Mouse (Mus musculus) c-Kit-negative CD71-positive TER-119-positive erythroid progenitor cells, embryonic 14.5 days (primary cell): Measurements from ENCODE around the gene Mllt3.

Experiments used
- DNase-seq: peaks from one replicate; pipeline ENCODE4 v3.0.0-alpha.2; 2013; ENCODE audit warnings: low read depth, low spot score

Mllt3 gene

DNA sequence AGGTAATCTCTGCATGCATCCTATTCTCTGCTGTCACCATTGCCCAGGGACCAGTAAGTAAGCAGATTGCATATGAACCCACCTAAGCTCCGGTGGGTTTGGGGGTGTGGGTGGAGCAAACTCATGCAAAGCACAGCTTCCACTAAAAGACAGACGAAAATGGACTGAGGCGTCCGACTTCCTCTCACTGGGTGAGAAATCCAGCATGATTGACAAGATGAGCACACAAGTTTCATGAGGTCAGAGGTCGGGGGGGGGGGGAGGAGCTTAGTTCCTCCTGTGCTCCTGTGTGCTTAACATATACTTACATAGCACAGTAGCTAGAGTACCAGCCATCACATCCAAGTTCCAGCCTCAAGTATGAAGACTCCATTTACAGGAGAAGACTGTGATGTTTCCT is 206.8 kb downstream of the Mllt3 start:
- DNase-seq, result no peak

DNA sequence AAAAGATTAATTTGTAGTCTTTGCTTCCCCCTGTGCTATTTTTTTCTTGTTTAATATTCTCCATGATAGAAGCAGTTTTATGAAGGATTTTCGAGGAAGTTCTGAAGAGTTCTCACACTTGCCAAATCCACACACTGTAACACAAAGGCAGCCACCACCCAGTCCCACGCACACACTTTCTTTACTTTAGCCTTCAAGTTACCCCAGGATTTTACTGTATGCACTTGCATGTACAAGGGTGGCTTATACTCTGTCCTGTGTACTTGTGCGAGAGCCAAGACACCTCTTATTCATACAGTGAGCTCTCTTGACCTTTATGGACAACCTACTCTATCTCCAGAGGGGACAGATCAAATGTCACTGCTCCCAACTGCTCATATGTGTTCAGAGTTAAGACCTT is 209.5 kb downstream of the Mllt3 start:
- DNase-seq, result no peak

DNA sequence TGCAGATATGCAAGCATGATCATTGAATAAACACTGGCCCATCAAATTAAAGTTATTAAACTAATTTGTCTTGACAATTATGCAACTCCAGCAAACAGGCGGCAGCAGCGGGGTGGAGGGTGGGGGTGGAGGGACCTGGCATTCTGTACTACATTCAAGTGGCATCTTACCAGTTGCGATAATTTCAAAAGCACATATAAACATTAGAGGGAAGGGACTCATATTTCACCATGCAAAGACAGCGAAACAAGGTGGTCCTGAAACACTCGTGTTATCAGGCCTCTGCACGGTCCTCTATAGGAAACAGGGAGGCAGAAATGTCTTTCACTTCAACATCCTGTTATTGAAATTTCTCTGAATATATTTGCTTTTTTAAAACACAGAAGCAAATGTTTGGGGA is 210.0 kb downstream of the Mllt3 start:
- no peak for DNase-seq

DNA sequence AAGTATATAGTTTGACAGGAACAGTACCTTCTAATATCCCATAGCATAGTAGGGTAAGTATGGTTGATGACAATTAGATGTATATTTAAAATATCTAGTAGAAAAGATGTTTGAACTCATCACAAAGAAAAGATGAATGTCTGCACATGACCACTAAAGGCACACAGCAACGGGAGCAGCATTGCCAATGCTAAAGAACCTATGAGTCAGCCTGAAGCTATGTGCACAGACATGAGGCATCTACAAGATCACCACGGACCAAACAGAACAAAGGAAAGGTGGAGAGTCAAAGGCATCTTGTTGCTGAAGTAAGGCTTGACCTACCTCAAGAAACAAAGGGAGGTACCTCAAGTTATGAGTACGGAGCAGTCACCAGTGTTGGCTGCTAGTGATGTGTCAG is 212.3 kb downstream of the Mllt3 start:
- no peak for DNase-seq

DNA sequence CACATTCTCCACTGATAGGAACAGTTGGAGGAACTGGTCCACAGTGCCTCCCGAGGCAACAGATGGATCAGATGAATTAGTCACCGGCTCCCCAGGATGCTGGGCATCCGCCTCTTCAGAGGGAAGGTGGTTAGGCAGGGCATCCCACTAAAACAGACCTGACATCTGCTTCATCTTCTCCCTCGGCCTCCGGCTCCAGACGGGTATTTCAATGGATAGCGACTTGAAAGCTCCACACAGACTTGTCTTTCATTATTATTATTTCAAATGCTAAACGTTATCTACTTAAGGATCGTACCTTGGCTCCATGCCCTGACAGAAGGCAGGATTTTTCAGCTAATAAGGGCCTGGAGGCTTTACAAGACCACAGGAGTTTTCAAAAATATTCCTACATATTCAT is 214.0 kb downstream of the Mllt3 start:
- DNase-seq, result no peak

DNA sequence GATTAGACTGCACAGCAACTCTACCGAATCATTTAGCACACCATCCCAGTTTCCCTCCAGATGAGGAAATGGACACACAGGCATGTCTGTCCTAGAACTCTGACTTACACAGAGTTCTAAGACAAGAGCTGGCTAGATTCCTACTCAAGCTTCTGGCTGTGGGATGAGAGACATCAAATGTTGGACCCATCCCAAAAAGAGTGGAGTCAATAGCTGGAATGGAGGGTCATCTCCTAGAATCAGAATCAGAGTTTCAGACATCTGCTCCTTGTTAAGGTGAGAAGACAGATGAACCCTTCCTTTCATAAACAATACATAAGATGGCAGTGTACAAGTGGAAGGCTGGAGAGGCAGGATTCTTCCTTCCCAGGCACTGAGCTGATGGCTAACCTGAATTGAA is 214.9 kb downstream of the Mllt3 start:
- DNase-seq, result no peak

DNA sequence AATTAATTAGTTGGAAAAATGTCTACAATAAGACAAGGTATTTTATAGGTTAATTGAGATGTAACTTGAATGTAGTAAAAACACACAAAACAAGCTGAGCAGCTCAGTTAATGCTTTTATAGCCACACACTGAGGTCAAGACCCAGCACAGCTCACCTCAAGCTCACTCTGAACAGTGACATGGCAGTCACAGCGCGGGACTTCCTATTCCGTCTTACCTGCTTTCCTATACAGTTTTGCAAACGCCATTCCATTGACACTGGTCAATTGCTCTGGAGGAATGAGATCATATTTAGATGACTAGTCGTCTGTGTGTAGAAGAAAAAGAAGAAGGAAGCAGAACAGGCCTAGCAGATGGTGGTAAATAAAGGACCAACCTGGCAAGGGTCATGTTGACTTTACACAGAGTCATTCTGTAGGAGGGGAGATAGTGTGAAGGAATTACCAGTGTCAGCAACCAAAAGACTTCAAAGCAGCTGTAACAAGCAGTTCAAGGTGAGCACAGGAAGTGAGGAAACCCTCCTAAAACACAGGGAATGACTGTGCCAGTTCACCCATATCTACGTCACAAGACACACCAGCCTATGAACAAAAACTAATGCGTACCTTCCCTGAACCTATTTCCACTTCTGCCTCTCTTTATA is 217.6 kb downstream of the Mllt3 start:
- DNase-seq, result no peak

DNA sequence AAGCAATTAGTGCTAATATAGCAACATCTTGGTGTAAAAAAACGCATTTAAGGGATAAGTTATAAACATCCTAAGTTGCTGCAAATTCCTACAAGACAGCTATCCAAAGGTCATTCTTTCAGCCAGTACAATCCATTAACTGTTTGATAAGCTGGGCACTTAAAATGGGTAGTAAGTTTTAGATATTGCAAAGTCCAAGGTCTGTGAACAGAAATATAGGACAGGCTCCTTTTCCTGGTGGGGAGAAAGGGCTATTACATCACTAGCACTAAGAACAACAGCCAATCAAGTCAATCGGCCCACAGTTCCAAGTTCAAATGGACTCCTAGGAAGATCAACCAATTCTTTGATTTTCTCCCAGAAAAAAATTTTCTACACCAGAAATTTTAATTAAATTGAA is 221.3 kb downstream of the Mllt3 start:
- no peak for DNase-seq

DNA sequence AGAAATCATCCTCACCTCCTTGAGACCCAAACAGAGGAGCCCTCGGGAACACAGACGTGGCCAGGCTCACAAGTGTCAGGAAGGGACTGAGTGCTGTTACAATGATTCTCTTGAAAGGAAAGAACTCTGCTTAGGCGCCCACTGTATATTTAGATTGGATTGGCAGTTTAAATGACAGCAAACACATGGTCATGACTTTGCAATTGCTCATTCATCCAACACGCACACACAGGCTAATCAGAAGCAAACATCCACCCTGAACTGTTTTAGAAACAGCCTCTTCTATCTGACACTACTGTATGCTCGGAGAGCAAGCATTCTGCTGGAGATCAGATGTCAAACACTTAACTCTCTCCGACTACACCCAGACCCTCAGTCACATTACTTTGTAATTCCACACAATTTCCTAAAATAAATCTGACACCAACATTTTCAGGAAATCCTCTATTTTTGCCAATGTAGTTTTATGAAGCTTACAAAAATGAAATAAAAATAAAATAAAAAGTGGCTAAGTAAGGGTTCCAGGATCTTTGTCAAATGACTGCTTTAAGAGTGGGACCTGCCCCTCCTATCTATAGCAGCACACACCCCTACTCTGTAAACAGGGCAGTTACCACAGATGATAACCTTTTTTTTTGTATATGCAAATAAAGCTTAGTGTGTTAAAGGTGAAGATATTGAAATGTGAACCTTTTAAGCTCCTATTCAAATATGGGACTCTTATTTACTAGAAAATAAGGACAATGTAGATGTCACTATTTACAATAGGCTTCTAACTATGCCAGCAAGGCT is 226.8 kb downstream of the Mllt3 start:
- peak; percentile 73 for DNase-seq

DNA sequence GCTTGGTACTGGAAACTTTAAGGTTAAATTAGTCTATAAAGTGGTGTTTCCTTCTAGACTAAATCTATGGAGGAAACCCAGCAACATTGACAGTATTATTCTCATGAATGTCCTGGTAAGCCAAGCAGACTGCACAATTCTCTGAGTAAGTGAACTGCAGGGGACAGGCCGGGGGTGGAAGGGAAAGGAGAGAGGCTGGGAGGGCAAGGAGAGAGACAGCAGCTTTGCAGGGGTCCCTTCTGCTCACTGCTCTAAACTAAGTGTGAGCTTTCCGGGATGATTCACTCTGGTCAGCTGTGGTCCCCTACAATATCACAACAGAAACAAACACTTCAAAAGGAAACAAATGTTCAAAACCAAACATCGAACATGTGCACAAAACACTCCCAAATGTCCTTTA is 228.6 kb downstream of the Mllt3 start:
- no peak for DNase-seq

DNA sequence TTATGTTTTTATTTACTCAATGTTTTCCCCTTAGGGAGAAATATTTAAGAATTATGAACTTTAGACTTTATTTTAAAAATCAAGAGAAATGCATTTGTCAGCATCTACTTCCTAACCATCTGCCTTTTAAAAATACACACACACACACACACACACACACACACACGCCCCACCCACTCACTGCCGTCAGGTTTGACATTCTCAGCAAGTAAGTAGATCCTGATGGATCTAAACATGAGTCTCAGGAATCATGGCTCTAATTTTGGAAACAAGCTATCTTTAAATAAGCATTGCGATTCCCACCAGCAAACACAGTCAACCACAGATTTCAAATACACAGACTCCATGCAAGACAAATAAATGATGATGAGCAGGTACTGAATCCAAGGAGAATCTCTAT is 229.9 kb downstream of the Mllt3 start:
- no peak for DNase-seq

DNA sequence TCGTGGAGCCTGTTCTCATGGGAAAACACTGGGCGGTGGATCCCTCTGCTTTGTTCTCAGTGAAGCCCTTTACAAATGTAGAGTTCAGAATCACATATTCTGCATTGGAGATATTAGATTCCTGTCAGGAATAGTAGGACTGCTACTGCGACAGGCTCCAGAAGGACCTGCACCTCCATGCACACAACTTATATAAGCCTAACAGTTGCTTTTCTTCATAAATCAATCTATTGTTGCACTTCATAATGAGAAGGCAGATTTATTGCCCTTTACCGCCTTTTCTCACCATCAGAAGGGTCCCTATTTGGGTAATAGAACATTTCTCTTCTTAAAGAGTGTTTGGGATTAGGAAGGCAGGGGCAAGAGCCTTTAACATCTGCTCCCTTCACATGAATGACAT is 231.0 kb downstream of the Mllt3 start:
- no peak for DNase-seq

DNA sequence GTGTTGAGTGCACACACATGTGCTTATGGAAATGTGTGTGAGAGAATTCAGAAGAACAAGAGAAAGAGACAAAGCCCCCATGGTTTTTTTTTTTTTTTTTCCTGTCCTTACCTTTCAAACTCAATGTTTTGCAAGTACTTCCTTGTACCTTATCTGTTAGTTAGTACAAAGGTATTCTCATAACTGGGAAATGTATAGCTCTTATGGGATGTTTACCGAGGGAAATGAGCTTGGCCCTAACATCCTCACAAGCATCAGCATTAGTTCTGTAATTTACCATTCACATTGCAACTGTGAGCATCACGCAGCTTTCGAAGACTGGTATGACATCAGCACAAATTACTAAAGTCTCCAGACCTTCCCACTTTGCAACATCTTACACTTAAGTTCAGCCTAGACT is 231.8 kb downstream of the Mllt3 start:
- DNase-seq, result no peak

DNA sequence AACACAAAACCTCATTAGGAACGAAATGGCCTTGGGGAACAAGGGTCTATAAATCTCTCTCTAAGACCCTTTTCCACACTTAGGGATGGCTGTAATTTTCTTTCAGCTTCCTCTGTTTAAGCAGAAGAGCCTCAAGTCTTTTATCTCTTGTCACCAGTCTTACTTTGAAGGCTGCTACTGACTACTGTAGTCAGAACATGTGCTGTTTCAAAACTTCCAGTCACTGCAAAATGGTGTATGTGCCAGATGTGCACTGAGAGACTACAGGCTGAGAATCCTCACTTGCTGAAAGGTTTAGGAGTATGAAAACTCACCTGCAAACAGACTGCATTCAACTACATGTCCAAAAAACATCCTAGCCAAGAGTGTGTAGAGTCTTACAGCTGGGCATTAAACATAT is 232.9 kb downstream of the Mllt3 start:
- no peak for DNase-seq

DNA sequence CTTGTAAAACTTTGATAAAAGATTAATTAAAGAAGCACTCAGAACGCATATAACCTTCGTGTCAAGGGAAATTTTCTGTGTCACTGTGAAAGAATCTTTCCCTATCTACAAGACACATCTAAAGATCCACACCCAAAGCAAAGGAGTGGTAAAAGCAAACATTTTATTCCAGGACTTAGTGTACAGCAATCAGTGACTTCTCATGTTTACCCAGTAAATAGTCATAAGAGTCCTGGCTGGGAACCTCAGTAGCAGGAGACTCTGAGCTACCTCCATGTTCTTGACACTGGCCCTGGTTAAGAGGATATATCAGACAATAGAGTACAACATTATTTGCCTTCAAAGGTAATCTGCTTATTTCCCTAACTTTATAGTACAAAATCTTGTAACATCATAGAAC is 233.7 kb downstream of the Mllt3 start:
- no peak for DNase-seq

DNA sequence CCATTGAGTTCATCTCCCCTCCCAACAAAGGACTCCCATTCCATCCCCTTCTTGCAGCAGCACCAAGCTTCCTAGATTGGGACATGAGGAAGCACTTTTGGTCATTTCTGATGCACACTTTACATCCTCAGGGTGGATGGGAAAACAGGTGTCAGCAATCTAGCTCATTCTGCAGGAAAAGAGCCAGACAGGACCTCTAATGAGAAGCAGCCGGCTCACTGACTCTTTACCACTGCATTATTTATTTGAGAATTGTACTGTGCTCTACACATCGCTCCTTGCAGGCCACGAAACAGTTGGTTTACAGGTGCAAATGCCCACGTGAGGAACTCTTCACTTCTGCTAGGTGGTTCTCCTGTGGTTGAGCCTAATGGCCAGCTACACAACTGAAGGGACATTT is 237.9 kb downstream of the Mllt3 start:
- no peak for DNase-seq

DNA sequence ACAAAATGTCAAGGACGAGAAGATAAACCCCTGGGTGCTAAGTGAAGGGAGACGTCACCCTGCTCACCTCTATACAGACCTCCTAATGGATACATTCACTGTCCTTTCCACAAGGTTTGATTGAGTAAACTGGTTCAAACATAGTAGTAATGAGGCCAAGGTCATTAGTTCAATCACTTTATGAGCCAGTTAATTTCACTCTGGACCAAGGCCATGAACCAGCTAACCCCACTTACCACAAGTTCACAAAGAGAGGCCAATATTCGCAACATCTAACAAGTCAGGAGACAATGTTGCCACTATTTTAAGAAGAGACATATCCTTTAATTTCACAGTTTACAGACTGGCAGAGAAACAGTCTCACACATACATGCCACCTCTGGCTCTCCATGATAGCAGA is 238.9 kb downstream of the Mllt3 start:
- DNase-seq, result no peak

DNA sequence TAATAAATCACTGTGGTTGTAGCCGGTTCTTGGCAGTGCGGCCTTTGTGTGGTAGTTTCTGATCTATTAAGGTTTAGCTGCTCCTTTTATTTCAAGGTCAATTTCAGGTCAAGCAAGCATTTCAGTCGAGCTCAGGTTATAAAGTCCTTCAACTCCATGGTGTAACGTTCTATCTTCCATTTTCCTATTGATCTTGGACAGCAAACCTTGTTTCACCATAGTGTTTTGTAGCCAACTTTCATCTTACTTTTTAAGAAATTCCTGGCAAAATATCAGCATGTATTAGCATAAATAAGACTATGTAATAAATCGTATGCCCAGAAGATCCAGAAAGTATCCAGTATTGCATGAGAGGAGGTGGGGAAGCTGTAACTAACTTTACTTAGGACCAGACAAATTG is 240.7 kb downstream of the Mllt3 start:
- DNase-seq, result no peak

DNA sequence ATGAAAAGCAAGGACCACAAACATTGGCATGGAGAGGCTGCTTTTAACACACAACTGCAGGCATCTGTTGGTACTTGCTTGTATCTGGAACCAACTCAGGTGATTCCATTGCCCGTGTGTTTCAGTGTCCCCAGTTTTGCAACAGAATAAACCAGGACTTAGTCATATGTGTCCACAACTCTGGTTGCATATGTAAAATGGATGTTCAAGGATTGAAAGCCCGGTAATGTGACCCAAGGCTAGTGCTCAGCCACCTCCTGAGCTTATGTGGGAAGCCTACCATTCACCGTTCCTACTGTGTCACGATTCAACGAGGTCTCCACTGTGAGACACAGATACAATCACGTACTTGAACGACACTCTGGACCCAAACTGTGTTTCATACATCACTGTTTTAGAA is 243.7 kb downstream of the Mllt3 start:
- DNase-seq, result no peak

DNA sequence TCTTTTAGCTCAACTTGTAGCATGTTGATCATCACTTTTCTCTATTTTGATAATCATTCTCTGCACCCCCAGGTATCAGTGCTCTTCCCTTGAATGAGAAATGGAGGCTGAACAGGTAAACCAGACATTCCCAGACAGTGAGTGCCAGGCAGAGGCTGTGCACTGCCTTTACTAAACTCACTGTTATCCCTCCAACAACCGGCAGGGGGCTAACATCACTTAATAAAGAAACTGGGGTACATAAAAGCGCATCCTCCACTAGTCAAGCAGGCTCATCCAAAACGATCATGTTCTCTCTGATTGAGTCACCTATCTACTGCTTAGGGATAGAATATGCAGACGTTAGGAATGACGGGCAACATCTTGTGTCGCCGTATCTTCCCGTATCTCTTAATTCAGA is 244.5 kb downstream of the Mllt3 start:
- no peak for DNase-seq

DNA sequence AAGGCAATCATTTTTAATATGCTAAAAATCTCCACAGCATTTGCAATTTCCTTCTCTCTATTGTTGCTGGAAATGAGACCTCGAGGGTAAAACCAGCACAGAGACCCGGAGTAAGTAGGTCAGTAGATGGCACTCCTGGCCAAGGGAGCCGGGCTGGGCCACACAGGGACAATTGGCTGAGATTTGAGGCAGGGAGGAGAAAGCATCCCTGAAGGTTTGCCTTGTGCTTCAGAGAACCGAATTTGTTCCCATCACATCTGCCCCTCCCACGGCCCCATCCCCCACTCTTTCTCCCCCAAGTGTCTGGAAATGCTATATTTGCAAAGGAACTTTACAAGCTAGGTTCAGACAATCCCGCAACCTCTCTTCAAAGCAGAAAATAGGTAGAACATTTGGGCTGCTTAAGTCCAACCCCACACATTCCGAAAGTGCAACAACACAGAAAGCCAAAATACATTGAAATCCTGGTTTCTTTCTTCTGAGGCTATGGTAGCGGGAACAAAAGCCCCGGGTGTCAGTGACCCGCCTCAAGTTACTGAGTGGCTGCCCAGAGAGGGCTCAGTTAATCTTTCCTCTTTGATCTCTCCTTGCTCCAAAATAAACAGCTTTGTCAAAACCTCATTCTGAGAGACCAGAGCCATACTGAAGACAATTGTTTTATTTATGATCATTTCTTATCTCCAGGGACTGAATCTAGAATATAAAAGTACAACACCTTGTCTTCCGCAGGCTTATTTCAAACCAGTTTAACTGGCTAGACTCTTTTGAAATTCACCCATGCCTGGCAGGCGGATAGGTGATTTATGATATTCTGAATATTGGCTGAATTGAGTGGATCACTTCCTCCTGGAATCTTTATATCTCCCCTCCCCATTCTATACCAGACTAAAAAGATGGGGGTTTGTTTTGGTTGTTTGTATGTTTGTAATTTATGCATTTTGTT is 247.8 kb downstream of the Mllt3 start:
- DNase-seq, result no peak

DNA sequence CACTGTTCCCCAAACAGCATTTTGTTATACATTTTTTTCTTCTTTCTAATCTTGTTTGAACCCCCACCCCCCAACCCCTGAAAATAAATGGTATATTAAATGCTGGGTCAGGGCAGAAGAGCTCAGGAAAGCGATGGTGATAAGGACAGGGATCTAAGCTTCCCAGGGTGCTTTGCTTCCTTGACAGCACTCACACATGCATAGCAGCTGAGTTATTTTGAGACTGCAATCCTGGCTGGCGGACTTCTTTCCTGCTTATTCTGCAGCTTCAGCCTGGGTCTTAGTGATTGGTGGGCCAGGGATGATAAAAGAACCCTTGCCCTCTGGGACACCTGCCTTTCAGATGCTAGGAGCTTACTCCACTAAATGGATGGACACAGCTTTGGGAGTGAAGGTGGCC is 249.4 kb downstream of the Mllt3 start:
- DNase-seq, result no peak

DNA sequence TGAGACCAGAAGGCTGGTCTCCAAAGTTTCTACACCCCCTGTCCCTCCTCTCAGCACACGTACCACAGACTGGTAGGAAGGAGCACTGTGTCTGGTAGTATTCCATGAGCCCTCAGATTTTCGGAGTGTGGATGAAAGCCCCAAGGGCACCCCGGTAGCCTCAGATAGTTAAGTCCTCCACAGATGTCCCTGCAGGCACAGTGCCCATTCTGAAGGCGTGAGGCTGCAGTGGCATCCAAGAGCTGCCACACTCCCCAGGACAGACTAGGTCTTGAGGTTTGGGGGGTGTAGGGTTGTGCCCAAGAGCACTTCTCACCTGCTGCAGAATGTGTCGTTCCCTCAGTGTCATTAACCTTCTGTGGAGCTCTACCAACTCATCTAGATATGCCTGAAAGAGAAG is 251.2 kb downstream of the Mllt3 start:
- no peak for DNase-seq
